Mouse (Mus musculus) heart, embryonic 11.5 days (tissue): Measurements from ENCODE around the gene Kcnd2. TPM values are rescaled to one million over a fixed set of nuclear protein-coding genes. Genes with fewer than 3 reads are reported as not detected.
"Not testable (repeated sequence)": the region's sequence is repeated elsewhere in the genome, so short reads cannot be mapped to it uniquely, and the experiment has no call there.

Source experiments
- ATAC-seq: fragments of 200-750 bp; cut with Nextera tagmentation; replicated peaks from 2 replicates; pipeline ENCODE4 v1.8.0; 2017; ENCODE audit warnings: moderate library complexity; ENCODE audit not compliant: insufficient number of reproducible peaks, low FRiP score, low TSS enrichment
- H3K27ac ChIP-seq: fragments of 300-500 bp; sonication (generic); 2 replicates; pipeline ENCODE4 v1.5.1; 2014; ENCODE audit warnings: mild to moderate bottlenecking, low read depth, low read length
- H3K27me3 ChIP-seq: fragments of 300-500 bp; sonication (generic); 2 replicates; pipeline ENCODE4 v1.6.1; 2014; ENCODE audit warnings: mild to moderate bottlenecking, low read length, mixed read lengths; ENCODE audit not compliant: control insufficient read depth, insufficient read depth
- H3K36me3 ChIP-seq: fragments of 300-500 bp; sonication (generic); 2 replicates; pipeline ENCODE4 v1.6.1; 2014; ENCODE audit warnings: mild to moderate bottlenecking, low read length, moderate library complexity, mixed read lengths; ENCODE audit not compliant: control insufficient read depth, insufficient read depth
- H3K4me1 ChIP-seq: fragments of 300-500 bp; sonication (generic); 2 replicates; pipeline ENCODE4 v1.6.1; 2014; ENCODE audit warnings: low read length; ENCODE audit not compliant: control insufficient read depth, insufficient read depth
- H3K4me2 ChIP-seq: fragments of 300-500 bp; sonication (generic); 2 replicates; pipeline ENCODE4 v1.6.1; 2014; ENCODE audit warnings: mild to moderate bottlenecking, moderate library complexity
- H3K4me3 ChIP-seq: fragments of 300-500 bp; sonication (generic); 2 replicates; pipeline ENCODE4 v1.5.1; 2014; ENCODE audit warnings: low read depth, low read length
- H3K9ac ChIP-seq: fragments of 300-500 bp; sonication (generic); 2 replicates; pipeline ENCODE4 v1.6.1; 2014; ENCODE audit warnings: mild to moderate bottlenecking, low read depth, low read length, moderate library complexity
- H3K9me3 ChIP-seq: fragments of 300-500 bp; sonication (generic); replicated peaks from 2 replicates; pipeline ENCODE4 v1.6.1; 2016; ENCODE audit warnings: low read length; ENCODE audit not compliant: control insufficient read depth
- WGBS: fragments of 180-500 bp; shearing (Covaris S2); extraction: QIAGEN DNeasy Blood & Tissue Kit; methylation state at CpG from one replicate; pipeline ENCODE4 v1.1.7; 2014; ENCODE audit not compliant: insufficient replicate concordance; 5-methylcytosine and 5-hydroxymethylcytosine counted together
- polyA plus RNA-seq: library from polyadenylated mRNA; unstranded; fragments of >200 nt; fragmentation: Nextera tagmentation; extraction: Ambion mirVana; gene quantifications from 2 replicates; pipeline ENCODE4 v1.2.1, GENCODE M21; 2014

Gene Kcnd2
- polyA plus RNA-seq, 1 experiment from 2014 or later: 1.9 TPM

- no peak overlapping the region for H3K9ac ChIP-seq
- no peak for ATAC-seq
- no peaks in the 10 kb centered on the region for H3K4me1 ChIP-seq
- H3K27ac ChIP-seq: no peak overlapping the region
- no peak overlapping the region for H3K4me2 ChIP-seq
- H3K9me3 ChIP-seq: no peaks in the 10 kb centered on the region
- whole genome bisulfite sequencing: 48% methylated on average over 4 of the region's 4 CpGs
- no peak overlapping the region for H3K4me3 ChIP-seq
- H3K27me3 ChIP-seq: no peaks in the 10 kb centered on the region
- no peaks in the 10 kb centered on the region for H3K36me3 ChIP-seq
These were observed 111.9 kb downstream of the Kcnd2 start for GRCm38 (mm10) chr6:21327081-21327737.

- 79% methylated on average over 3 of the region's 3 CpGs for WGBS
- H3K4me1 ChIP-seq, ATAC-seq, H3K27ac ChIP-seq, H3K4me3 ChIP-seq, H3K4me2 ChIP-seq, H3K9ac ChIP-seq, H3K9me3 ChIP-seq, H3K27me3 ChIP-seq, H3K36me3 ChIP-seq: not testable (repeated sequence)
These were observed 170.0 kb downstream of the Kcnd2 start for GRCm38 (mm10) chr6:21385298-21385697.

GRCm38 (mm10) chr6:21391776-21392175 lies 176.5 kb downstream of the Kcnd2 start:
- H3K27ac ChIP-seq: no peak overlapping the region
- H3K4me2 ChIP-seq: no peak overlapping the region
- no peaks in the 10 kb centered on the region for H3K36me3 ChIP-seq
- 91% methylated on average over 4 of the region's 4 CpGs for WGBS
- H3K9ac ChIP-seq: no peak overlapping the region
- no peaks in the 10 kb centered on the region for H3K4me1 ChIP-seq
- ATAC-seq: no peak
- no peaks in the 10 kb centered on the region for H3K27me3 ChIP-seq
- no peak overlapping the region for H3K4me3 ChIP-seq
- H3K9me3 ChIP-seq: no peaks in the 10 kb centered on the region

GRCm38 (mm10) chr6:21413656-21414055 lies 198.4 kb downstream of the Kcnd2 start:
- no peak for ATAC-seq
- WGBS: 77% methylated on average over 3 of the region's 3 CpGs
- no peak overlapping the region for H3K4me2 ChIP-seq

GRCm38 (mm10) chr6:21418246-21418645 lies 202.9 kb downstream of the Kcnd2 start:
- H3K27me3 ChIP-seq: no peaks in the 10 kb centered on the region
- no peak overlapping the region for H3K4me2 ChIP-seq
- WGBS: 68% methylated on average over 6 of the region's 6 CpGs
- no peak overlapping the region for H3K4me3 ChIP-seq
- H3K27ac ChIP-seq: no peak overlapping the region
- no peaks in the 10 kb centered on the region for H3K36me3 ChIP-seq
- no peaks in the 10 kb centered on the region for H3K9me3 ChIP-seq
- H3K4me1 ChIP-seq: no peaks in the 10 kb centered on the region
- no peak for ATAC-seq
- no peak overlapping the region for H3K9ac ChIP-seq

More at GRCm38 (mm10) chr6:21413656-21414055, 198.4 kb downstream of the Kcnd2 start:
- no peaks in the 10 kb centered on the region for H3K36me3 ChIP-seq
- no peaks in the 10 kb centered on the region for H3K4me1 ChIP-seq
- no peak overlapping the region for H3K27ac ChIP-seq
- no peak overlapping the region for H3K9ac ChIP-seq
- no peak overlapping the region for H3K4me3 ChIP-seq
- H3K9me3 ChIP-seq: no peaks in the 10 kb centered on the region
- H3K27me3 ChIP-seq: no peaks in the 10 kb centered on the region

- Histone ChIP-seq H3K4me1 (no peaks in the 10 kb centered on the region), H3K9me3 (no peaks in the 10 kb centered on the region), H3K27me3 (no peaks in the 10 kb centered on the region), H3K36me3 (no peaks in the 10 kb centered on the region), H3K4me3 (no peak overlapping the region), H3K4me2 (no peak overlapping the region), H3K9ac (no peak overlapping the region), H3K27ac (no peak overlapping the region)
- no peak for ATAC-seq
- WGBS: 75% methylated on average over 4 of the region's 4 CpGs
These were observed 209.0 kb downstream of the Kcnd2 start for GRCm38 (mm10) chr6:21424202-21424785.

- no peak overlapping the region for H3K9ac ChIP-seq
These were observed 215.8 kb downstream of the Kcnd2 start for GRCm38 (mm10) chr6:21431120-21431519.

GRCm38 (mm10) chr6:21464719-21465118 lies 249.4 kb downstream of the Kcnd2 start:
- no peaks in the 10 kb centered on the region for H3K4me1 ChIP-seq
- H3K27me3 ChIP-seq: no peaks in the 10 kb centered on the region
- ATAC-seq: no peak
- H3K4me3 ChIP-seq: no peak overlapping the region
- no peaks in the 10 kb centered on the region for H3K9me3 ChIP-seq
- H3K4me2 ChIP-seq: no peak overlapping the region
- no peak overlapping the region for H3K9ac ChIP-seq
- H3K36me3 ChIP-seq: no peaks in the 10 kb centered on the region
- H3K27ac ChIP-seq: no peak overlapping the region

More at GRCm38 (mm10) chr6:21431120-21431519, 215.8 kb downstream of the Kcnd2 start:
- ATAC-seq: no peak
- Histone ChIP-seq H3K27me3 (no peaks in the 10 kb centered on the region), H3K4me3 (no peak overlapping the region), H3K4me2 (no peak overlapping the region), H3K9me3 (no peaks in the 10 kb centered on the region), H3K4me1 (no peaks in the 10 kb centered on the region), H3K36me3 (no peaks in the 10 kb centered on the region), H3K27ac (no peak overlapping the region)
- WGBS: 88% methylated on average over 1 of the region's 1 CpGs
